Mouse (Mus musculus): ENCODE results near the gene Usp8. TPM values are rescaled to one million over a fixed set of nuclear protein-coding genes. Genes with fewer than 3 reads are reported as not detected.
A peak's percentile ranks its signal among the peaks of the same experiment; 100 is the strongest.

The Usp8 gene
- polyA plus RNA-seq, 1 experiment from 2014 or later, result 43.7 TPM

DNA sequence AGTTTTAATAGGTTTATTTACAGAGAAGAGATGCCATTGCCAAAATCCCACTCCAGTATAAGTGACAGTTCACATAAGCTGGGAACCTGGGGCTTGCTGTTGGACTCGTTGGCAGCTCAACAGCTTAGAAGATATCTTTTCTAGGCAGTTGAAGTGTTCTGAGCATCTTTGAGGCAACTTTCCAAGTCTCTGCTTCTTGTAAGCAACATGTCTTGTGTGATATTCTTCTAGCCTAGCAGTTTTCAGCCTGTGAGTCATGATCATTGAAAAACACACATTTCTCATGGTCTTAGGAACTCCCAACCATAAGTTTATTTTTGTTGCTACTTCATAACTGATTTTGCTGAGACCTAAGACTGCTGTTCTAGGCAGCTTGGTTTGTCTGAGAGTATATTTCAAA, 24.2 kb upstream of the Usp8 start:
- no peak for ATAC-seq (ENCODE audit: insufficient number of reproducible peaks, insufficient read depth, low FRiP score, low TSS enrichment)
- Histone ChIP-seq H3K27ac (no peak overlapping the region), H3K4me3 (no peak overlapping the region), H3K9me3 (no peaks in the 10 kb centered on the region), H3K4me2 (replicated peaks) (no peak overlapping the region), H3K27me3 (no peaks in the 10 kb centered on the region), H3K9ac (no peak overlapping the region), H3K36me3 (peaks cover 34% of the 10 kb centered on the region), H3K4me1 (no peaks in the 10 kb centered on the region)
- WGBS, result 79% methylated on average over 1 of the region's 1 CpGs

DNA sequence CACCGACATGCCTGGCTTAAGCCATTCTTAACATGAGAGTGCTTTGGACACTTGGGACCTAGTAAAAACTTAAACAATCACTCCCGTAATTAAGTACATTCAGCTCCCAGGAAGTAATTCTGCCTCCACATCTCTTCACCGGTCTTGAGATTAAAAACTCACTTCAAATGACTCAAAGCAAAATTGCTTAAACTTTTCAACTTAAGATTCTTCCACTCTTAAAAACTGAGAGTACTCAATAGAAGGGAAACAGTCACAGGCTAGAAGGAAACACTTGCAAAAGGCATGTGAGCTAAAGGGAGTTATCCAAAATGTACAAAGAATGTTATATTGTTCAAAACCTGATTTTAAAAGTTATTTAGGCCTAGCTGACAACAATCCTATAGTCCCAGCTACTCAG, 15.8 kb upstream of the Usp8 start:
- WGBS, result 74% methylated on average over 3 of the region's 3 CpGs
- H3K27ac ChIP-seq, result no peak overlapping the region
- ATAC-seq (ENCODE audit: insufficient number of reproducible peaks, insufficient read depth, low FRiP score, low TSS enrichment), result no peak
- H3K4me2 ChIP-seq (replicated peaks), result no peak overlapping the region
- no peaks in the 10 kb centered on the region for H3K4me1 ChIP-seq
- H3K27me3 ChIP-seq, result no peaks in the 10 kb centered on the region
- no peak overlapping the region for H3K4me3 ChIP-seq
- H3K9ac ChIP-seq, result no peak overlapping the region
- H3K9me3 ChIP-seq, result no peaks in the 10 kb centered on the region
- H3K36me3 ChIP-seq, result peaks cover 10% of the 10 kb centered on the region; the same call in 1 of the 2 replicates

DNA sequence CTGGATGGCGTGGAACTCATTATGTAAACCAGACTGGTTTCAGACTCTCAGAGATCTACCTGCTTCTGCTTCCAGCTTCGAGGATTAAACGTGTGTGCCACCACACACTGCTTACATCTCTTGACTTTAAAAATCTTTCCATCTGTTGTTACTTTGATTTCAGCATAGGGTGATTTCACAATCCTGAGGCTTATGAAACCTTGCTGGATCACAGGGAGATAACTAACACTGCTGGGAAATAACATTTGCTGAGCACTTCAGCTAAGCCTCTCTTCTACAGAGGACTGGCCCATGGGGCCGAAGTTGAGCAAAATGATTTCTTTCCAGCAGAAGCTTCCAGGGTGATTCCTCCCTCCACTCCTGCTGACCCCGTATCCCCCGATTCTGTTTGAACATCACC, 11.8 kb upstream of the Usp8 start:
- H3K27ac ChIP-seq, result no peak overlapping the region
- no peaks in the 10 kb centered on the region for H3K4me1 ChIP-seq
- no peaks in the 10 kb centered on the region for H3K36me3 ChIP-seq
- H3K9me3 ChIP-seq, result no peaks in the 10 kb centered on the region
- H3K27me3 ChIP-seq, result no peaks in the 10 kb centered on the region
- WGBS, result 78% methylated on average over 6 of the region's 6 CpGs
- no peak overlapping the region for H3K4me3 ChIP-seq
- no peak overlapping the region for H3K9ac ChIP-seq
- no peak overlapping the region for H3K4me2 ChIP-seq (replicated peaks)
- ATAC-seq (ENCODE audit: insufficient number of reproducible peaks, insufficient read depth, low FRiP score, low TSS enrichment), result no peak

DNA sequence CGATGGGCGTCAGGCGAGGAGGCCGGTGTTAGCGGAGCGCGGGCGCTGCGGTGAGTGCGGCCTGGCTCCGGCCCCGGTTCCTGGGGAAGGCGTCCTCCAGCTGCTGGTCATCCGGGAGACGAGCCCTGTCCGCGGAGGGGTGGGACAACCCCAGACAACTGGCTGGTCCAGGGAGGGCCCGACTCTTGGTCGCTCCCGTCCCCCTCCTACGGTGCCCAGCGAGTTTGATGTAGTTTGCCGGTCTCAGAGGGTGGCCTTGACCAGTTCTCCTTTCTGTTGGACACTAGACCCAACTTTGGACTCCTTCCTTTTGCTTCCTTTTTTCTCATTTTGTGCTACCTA, 281 bp downstream of the Usp8 start:
- H3K4me1 ChIP-seq, result peaks cover 8% of the 10 kb centered on the region
- no peaks in the 10 kb centered on the region for H3K27me3 ChIP-seq
- 0 out of 2 replicates have a peak, but pooled peaks cover 5% of the 10 kb centered on the region for H3K36me3 ChIP-seq
- peak overlapping the region; percentile 68 for H3K4me2 ChIP-seq (replicated peaks)
- H3K4me3 ChIP-seq, result peak overlapping the region; percentile 77
- H3K27ac ChIP-seq, result peak overlapping the region; percentile 76; the same call in 1 of the 2 replicates
- peak overlapping the region; percentile 88 for H3K9ac ChIP-seq
- ATAC-seq (ENCODE audit: insufficient number of reproducible peaks, insufficient read depth, low FRiP score, low TSS enrichment), result no peak
- no peaks in the 10 kb centered on the region for H3K9me3 ChIP-seq
- 1% methylated on average over 18 of the region's 23 CpGs for WGBS

DNA sequence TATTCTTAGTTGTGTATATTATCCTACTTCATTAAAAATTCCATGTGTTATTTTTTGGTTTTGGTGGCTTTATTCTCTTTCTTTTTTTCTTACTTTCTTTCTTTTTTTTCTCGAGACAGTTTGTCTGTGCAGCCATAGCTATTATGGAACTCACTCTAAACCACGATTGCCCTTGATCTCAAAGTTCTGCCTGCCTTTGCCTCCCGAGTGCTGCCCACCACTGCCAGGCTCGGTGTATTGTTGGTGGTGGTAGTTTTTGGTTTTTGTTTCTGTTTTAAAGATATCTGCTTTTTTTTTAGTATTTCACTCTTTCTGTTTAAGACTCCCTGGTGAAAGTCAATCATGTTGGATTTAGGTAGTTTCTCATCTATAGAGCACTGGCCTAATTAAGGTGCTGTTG, 1.2 kb downstream of the Usp8 start:
- 0 out of 2 replicates have a peak overlapping the region, but pooled peaks have one; percentile 88 for H3K9ac ChIP-seq

DNA sequence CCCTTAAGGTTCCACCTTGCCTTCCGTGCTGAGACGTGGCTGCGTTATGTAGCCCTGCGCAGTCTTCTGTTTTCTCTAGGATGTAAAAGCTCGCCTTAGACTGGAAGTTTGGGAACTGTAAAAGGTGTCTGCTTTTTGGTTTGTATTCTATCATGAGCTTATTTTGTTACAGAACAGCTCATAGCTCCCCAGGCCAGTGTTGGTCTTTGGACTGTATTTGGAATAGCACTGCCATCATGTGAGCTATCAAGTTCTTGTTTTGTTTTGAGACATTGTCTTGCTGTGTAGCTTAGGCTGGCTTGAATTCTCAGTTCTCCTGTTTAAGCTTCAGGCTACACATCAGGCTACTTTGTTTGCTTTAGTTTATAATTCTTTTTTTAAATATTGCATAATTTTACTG, 5.4 kb downstream of the Usp8 start:
- no peaks in the 10 kb centered on the region for H3K27me3 ChIP-seq
- H3K36me3 ChIP-seq, result 0 out of 2 replicates have a peak, but pooled peaks cover 5% of the 10 kb centered on the region
- H3K9ac ChIP-seq, result no peak overlapping the region
- no peak overlapping the region for H3K27ac ChIP-seq
- no peak for ATAC-seq (ENCODE audit: insufficient number of reproducible peaks, insufficient read depth, low FRiP score, low TSS enrichment)
- WGBS, result 92% methylated on average over 5 of the region's 5 CpGs
- no peaks in the 10 kb centered on the region for H3K9me3 ChIP-seq
- H3K4me3 ChIP-seq, result no peak overlapping the region
- H3K4me2 ChIP-seq (replicated peaks), result no peak overlapping the region
- H3K4me1 ChIP-seq, result peaks cover 8% of the 10 kb centered on the region

More for the DNA sequence above, 1.2 kb downstream of the Usp8 start:
- Histone ChIP-seq H3K4me3 (peak overlapping the region; percentile 77), H3K9me3 (no peaks in the 10 kb centered on the region), H3K36me3 (0 out of 2 replicates have a peak, but pooled peaks cover 5% of the 10 kb centered on the region), H3K27me3 (no peaks in the 10 kb centered on the region), H3K4me2 (replicated peaks) (peak overlapping the region; percentile 68), H3K27ac (no peak overlapping the region), H3K4me1 (peaks cover 8% of the 10 kb centered on the region)
- 85% methylated on average over 4 of the region's 4 CpGs for WGBS
- ATAC-seq (ENCODE audit: insufficient number of reproducible peaks, insufficient read depth, low FRiP score, low TSS enrichment), result no peak

DNA sequence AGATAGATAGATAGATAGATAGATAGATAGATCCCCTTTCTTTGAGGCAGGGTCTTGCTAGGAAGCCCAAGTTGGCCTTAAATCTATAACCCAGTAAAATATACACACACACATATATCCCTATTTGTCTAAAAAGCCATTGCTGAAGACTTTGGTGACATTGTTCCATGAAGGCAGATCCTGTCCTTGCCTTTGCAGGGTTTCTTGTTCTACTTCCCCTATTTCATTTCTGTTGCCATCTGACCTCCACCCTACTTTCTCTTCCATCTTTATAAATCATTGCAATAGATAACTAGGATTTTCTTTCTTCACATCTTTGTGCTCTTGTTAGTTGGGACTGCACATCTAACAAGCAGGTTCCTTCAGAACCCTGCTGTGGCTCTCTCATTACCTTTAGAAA, 5.8 kb downstream of the Usp8 start:
- ATAC-seq (ENCODE audit: insufficient number of reproducible peaks, insufficient read depth, low FRiP score, low TSS enrichment), result no peak
- Histone ChIP-seq H3K4me3 (no peak overlapping the region), H3K9me3 (no peaks in the 10 kb centered on the region), H3K4me1 (peaks cover 5% of the 10 kb centered on the region), H3K27ac (no peak overlapping the region), H3K27me3 (no peaks in the 10 kb centered on the region), H3K4me2 (replicated peaks) (no peak overlapping the region), H3K36me3 (0 out of 2 replicates have a peak, but pooled peaks cover 5% of the 10 kb centered on the region), H3K9ac (no peak overlapping the region)

DNA sequence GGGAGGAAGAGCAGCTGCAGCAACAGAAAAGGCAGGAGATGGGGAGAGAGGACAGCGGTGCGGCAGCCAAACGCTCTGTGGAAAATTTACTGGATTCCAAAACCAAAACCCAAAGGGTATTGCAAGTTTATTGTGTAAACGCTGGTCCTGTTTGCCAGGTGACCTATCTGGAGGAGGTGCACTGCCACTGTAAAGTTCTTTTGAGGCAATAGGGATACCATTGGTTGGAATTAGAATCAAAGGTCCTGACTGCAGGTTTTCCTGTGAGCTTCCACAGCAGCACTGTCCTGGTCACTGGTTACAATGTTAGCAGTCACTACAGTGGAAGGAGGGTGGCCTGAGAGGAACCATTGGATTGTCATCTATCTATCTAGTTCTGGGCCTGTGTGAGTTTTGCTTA, 22.1 kb downstream of the Usp8 start:
- H3K4me3 ChIP-seq, result no peak overlapping the region
- no peak overlapping the region for H3K27ac ChIP-seq
- H3K4me1 ChIP-seq, result no peaks in the 10 kb centered on the region
- peaks cover 29% of the 10 kb centered on the region for H3K36me3 ChIP-seq
- 98% methylated on average over 4 of the region's 4 CpGs for WGBS
- ATAC-seq (ENCODE audit: insufficient number of reproducible peaks, insufficient read depth, low FRiP score, low TSS enrichment), result no peak
- no peak overlapping the region for H3K4me2 ChIP-seq (replicated peaks)
- no peak overlapping the region for H3K9ac ChIP-seq
- H3K27me3 ChIP-seq, result no peaks in the 10 kb centered on the region
- no peaks in the 10 kb centered on the region for H3K9me3 ChIP-seq

DNA sequence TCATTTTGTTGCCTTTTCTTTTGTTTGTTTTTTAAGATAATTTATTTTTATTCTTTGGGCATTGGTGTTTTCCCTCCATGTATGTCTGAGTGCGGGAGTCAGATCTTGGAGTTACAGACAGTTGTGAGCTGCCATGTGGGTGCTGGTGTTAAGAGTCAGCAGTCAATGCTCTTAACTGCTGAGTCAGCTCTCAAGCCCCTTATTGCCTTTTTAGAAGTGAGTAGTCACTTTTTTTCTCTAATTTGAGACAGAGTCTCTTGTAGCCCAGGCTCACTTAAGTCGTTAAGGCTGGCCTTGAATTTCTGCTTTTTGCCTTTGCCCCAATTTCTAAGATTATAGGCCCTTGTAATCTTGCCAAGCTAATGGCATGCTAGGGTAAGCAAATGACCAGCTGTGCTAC, 23.4 kb downstream of the Usp8 start:
- ATAC-seq (ENCODE audit: insufficient number of reproducible peaks, insufficient read depth, low FRiP score, low TSS enrichment), result no peak
- Histone ChIP-seq H3K4me1 (no peaks in the 10 kb centered on the region), H3K36me3 (peaks cover 38% of the 10 kb centered on the region)

DNA sequence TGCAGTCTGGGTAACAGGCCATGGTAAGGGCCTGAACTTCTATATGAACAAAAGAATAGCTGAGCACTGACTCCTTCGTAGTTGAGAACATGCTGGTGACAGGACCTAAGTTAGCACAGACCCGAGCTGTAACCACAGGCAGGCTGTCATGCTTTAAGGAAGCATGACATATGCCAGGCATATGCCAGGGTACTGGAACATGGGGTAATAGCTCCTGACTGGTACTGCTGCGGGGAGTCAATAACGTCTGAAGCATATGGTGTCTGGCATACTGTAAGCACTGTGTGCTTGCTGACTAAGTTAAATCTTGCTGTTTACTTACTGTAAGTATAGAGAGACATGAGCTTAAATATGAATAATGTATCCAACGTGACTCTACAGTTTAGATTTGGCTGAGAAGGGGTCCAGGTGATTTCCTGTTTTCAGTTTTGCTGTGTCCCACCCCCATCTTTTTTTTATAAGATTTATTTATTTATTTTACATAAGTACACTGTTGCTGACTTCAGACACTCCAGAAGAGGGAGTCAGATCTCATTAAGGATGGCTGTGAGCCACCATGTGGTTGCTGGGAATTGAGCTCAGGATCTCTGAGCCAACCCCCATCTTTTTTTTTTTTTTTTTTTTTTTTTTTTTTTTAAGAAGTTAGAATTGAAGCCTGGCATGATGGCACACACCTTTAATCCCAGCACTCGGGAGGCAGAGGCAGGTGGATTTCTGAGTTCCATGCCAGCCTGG, 28.4 kb downstream of the Usp8 start:
- Histone ChIP-seq H3K9ac (no peak overlapping the region), H3K9me3 (no peaks in the 10 kb centered on the region), H3K27ac (no peak overlapping the region), H3K4me1 (no peaks in the 10 kb centered on the region), H3K36me3 (peaks cover 49% of the 10 kb centered on the region), H3K27me3 (no peaks in the 10 kb centered on the region), H3K4me2 (replicated peaks) (no peak overlapping the region), H3K4me3 (no peak overlapping the region)
- no peak for ATAC-seq (ENCODE audit: insufficient number of reproducible peaks, insufficient read depth, low FRiP score, low TSS enrichment)
- WGBS, result 85% methylated on average over 6 of the region's 6 CpGs

More for the DNA sequence above, 23.4 kb downstream of the Usp8 start:
- H3K9me3 ChIP-seq, result no peaks in the 10 kb centered on the region
- no peaks in the 10 kb centered on the region for H3K27me3 ChIP-seq
- H3K4me3 ChIP-seq, result no peak overlapping the region
- H3K9ac ChIP-seq, result no peak overlapping the region
- H3K4me2 ChIP-seq (replicated peaks), result no peak overlapping the region
- WGBS, result 84% methylated on average over 2 of the region's 2 CpGs
- H3K27ac ChIP-seq, result no peak overlapping the region

DNA sequence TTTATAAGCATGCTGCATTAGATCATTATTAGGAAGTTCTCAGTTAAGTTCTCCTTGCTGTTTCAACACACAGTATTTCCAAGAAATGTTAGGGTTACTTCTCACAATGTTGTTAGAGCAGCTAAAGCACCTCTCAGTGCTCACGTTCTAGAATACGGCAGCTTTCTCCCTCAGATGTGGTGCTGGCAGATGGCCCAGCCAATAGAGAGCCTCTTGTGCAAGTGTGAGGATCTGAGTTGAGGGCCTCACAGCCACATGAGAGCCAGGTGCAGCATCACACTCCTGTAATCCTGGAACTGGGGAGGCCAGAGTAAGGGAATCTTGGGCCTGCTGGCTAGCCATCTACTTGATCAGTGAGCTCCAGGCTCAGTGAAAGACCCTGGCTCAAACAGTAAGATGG, 33.2 kb downstream of the Usp8 start:
- Histone ChIP-seq H3K9me3 (no peaks in the 10 kb centered on the region), H3K4me1 (no peaks in the 10 kb centered on the region), H3K4me2 (replicated peaks) (no peak overlapping the region), H3K36me3 (peaks cover 55% of the 10 kb centered on the region), H3K9ac (no peak overlapping the region), H3K4me3 (no peak overlapping the region), H3K27ac (no peak overlapping the region), H3K27me3 (no peaks in the 10 kb centered on the region)
- WGBS, result 88% methylated on average over 2 of the region's 2 CpGs
- ATAC-seq (ENCODE audit: insufficient number of reproducible peaks, insufficient read depth, low FRiP score, low TSS enrichment), result no peak

DNA sequence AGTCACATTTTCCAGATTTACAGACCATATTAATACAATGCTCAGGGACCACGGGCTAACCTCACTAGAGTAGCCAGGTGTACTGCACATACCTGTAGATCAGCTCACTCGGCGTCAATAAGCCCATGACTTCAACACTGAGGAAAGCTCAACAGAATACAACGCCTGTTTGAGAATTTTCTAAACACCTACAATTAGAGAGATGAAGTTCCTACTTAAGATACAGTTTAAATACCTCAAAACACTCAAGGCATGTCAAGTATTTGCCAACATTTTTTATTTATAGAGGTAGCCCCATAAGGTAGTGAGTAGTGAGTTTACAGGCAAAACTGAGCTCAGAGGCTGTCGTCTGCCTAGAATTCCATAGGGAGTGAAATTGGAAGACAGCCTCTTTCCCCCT, 36.3 kb downstream of the Usp8 start:
- WGBS, result 82% methylated on average over 5 of the region's 5 CpGs
- Histone ChIP-seq H3K4me2 (replicated peaks) (no peak overlapping the region), H3K9me3 (no peaks in the 10 kb centered on the region), H3K27me3 (no peaks in the 10 kb centered on the region), H3K4me1 (no peaks in the 10 kb centered on the region), H3K27ac (no peak overlapping the region), H3K9ac (no peak overlapping the region), H3K36me3 (peaks cover 57% of the 10 kb centered on the region), H3K4me3 (no peak overlapping the region)
- no peak for ATAC-seq (ENCODE audit: insufficient number of reproducible peaks, insufficient read depth, low FRiP score, low TSS enrichment)

Measured in embryonic facial prominence, embryonic 12.5 days (tissue).